Comparison of ENCODE assay signal across 8 mouse cellular contexts in the genomic region with DNA sequence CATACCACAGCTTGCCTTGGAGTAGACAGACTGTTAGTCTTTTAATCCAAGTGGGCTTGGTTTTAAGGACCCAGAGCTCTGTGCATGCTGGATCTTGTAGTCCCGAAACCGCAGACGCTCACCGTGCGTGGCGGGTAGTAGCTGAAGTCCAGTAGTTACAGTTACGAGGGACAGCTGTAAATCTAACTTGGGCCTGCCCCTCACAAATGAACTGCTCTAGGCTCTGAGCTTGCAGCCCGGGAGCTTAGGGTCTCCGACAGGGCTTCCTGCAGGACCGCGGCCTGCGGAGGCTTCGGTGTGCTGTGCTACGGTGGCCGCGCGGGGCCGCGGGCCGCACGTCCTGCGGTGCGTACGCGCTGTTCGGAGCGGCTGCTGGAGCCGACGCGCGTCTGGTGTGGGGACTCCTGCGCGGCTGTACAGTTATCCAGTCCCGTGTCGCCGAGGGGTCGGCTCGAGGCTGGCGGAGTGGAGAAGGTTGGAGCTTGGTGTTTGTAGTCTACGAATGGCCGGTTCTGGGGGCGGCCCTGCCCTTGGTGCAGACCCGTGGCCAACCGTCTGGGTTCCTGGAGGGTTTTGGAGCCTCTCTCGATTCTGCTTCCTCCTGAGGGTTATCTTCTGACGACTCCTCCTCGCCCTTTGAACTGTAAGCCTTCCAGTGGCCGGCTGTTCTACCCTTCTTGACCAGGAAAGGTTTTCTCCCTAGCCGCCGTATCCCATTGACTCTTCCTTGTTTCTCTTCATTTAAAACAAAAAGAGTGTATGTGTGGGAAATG. TPM values are rescaled to one million over a fixed set of nuclear protein-coding genes. Genes with fewer than 3 reads are reported as not detected.
DNase-seq lines count a peak whose midpoint lies in the region; ATAC-seq and TF ChIP-seq lines count a peak whose summit lies in the region.

Atg4c (plus strand) TSS at position 125 of the 773 bp plus-strand sequence.

- TF ChIP-seq CTCF in liver, postnatal 0 days (IDR thresholded peaks at IDR 0.05; ENCODE audit: low read depth), result 0 out of 2 replicates have a peak, but pooled peaks have one; percentile 1

- H3K27me3 ChIP-seq in forebrain, embryonic 15.5 days, result no peaks in the 10 kb centered on the region
- H3K27me3 ChIP-seq in liver, postnatal 0 days (ENCODE audit: insufficient read depth, low read length), result no peaks in the 10 kb centered on the region
- H3K27me3 ChIP-seq in neural tube, embryonic 13.5 days, result no peaks in the 10 kb centered on the region

- no peaks in the 10 kb centered on the region for H3K4me1 ChIP-seq in ES-E14 (ENCODE audit: control insufficient read depth in 2 of 2, insufficient read depth in 2 of 2, low read length in 2 of 2, poor library complexity in 1 of 2)
- H3K4me1 ChIP-seq in forebrain, embryonic 15.5 days, result peaks cover 19% of the 10 kb centered on the region
- no peaks in the 10 kb centered on the region for H3K4me1 ChIP-seq in liver, postnatal 0 days (ENCODE audit: insufficient read depth)
- H3K4me1 ChIP-seq in neural tube, embryonic 13.5 days (replicated peaks), result peaks cover 16% of the 10 kb centered on the region

- H3K9me3 ChIP-seq in ES-E14 (ENCODE audit: control insufficient read depth, insufficient read depth, low read depth, low read length), result no peaks in the 10 kb centered on the region
- no peaks in the 10 kb centered on the region for H3K9me3 ChIP-seq in forebrain, embryonic 15.5 days
- no peaks in the 10 kb centered on the region for H3K9me3 ChIP-seq in liver, postnatal 0 days (ENCODE audit: low read length)
- no peaks in the 10 kb centered on the region for H3K9me3 ChIP-seq in neural tube, embryonic 13.5 days

- ATAC-seq in forebrain, embryonic 15.5 days (replicated peaks), result peak; percentile 99
- peak; percentile 98 for ATAC-seq in liver, postnatal 0 days
- ATAC-seq in neural tube, embryonic 13.5 days (ENCODE audit: low read depth), result peak; percentile 98

- no peak within 1 kb of the TSS for H3K27ac ChIP-seq in ES-E14 (ENCODE audit: insufficient read depth, low read depth, low read length, poor library complexity, severe bottlenecking)
- peak within 1 kb of the TSS; percentile 96 for H3K27ac ChIP-seq in forebrain, embryonic 15.5 days (replicated peaks)
- peak within 1 kb of the TSS; percentile 76 for H3K27ac ChIP-seq in liver, postnatal 0 days (ENCODE audit: low read depth)
- peak within 1 kb of the TSS; percentile 93 for H3K27ac ChIP-seq in neural tube, embryonic 13.5 days (replicated peaks)

- H3K4me2 ChIP-seq in forebrain, embryonic 15.5 days (replicated peaks), result peak within 1 kb of the TSS; percentile 51
- H3K4me2 ChIP-seq in liver, postnatal 0 days (ENCODE audit: low read depth, low read length), result peak within 1 kb of the TSS; percentile 80
- peak within 1 kb of the TSS; percentile 59 for H3K4me2 ChIP-seq in neural tube, embryonic 13.5 days

- no peak for TF ChIP-seq EP300 in liver, postnatal 0 days (IDR thresholded peaks at IDR 0.05; ENCODE audit: low read depth)

- peak within 1 kb of the TSS; percentile 79 for H3K9ac ChIP-seq in ES-E14 (ENCODE audit: insufficient read depth, low read depth, low read length, poor library complexity, severe bottlenecking)
- H3K9ac ChIP-seq in forebrain, embryonic 15.5 days (replicated peaks), result peak within 1 kb of the TSS; percentile 84
- peak within 1 kb of the TSS; percentile 72 for H3K9ac ChIP-seq in liver, postnatal 0 days (replicated peaks)
- H3K9ac ChIP-seq in neural tube, embryonic 13.5 days, result peak within 1 kb of the TSS; percentile 72

- WGBS in forebrain, embryonic 15.5 days, result under 1% methylated on average over 50 of the region's 50 CpGs
- WGBS in liver, postnatal 0 days (ENCODE audit: insufficient replicate concordance), result under 1% methylated on average over 48 of the region's 50 CpGs
- WGBS in neural tube, embryonic 13.5 days, result 1% methylated on average over 50 of the region's 50 CpGs

- peak within 1 kb of the TSS; percentile 74 to 98 for H3K4me3 ChIP-seq in ES-E14 (ENCODE audit: insufficient read depth in 1 of 2, low read depth in 1 of 2, low read length in 2 of 2, poor library complexity in 1 of 2, severe bottlenecking in 1 of 2)
- peak within 1 kb of the TSS; percentile 80 for H3K4me3 ChIP-seq in forebrain, embryonic 15.5 days
- peak within 1 kb of the TSS; percentile 73 for H3K4me3 ChIP-seq in liver, postnatal 0 days (ENCODE audit: low read depth, low read length)
- peak within 1 kb of the TSS; percentile 60 for H3K4me3 ChIP-seq in neural tube, embryonic 13.5 days

- in situ Hi-C loops in ES-E14 (cut with MboI; ENCODE audit: low sequenced_read_pairs in 2 of 2, unreplicated experiment in 2 of 2), result loop anchor here in 1 of 2 experiments (25.0 kb wide), 1 partner anchor 482 kb away; no protein-coding TSS in a partner anchor

- intact Hi-C loops in heart, postnatal 14 days (cut with DNase I), result no loop called here

- peak; percentile 50 for DNase-seq in ES-E14 (ENCODE audit: low read depth, low spot score)
- peak; percentile 86 for DNase-seq in cerebellum, adult 11-12 months
- DNase-seq in heart, postnatal 14 days, result peak; percentile 84 to 85
- peak; percentile 85 for DNase-seq in layer of hippocampus, adult 11-12 months (ENCODE audit: low spot score)
- peak; percentile 85 for DNase-seq in liver, postnatal 0 days
- DNase-seq in telencephalon, adult 2 months (ENCODE audit: low read depth, low spot score), result peak; percentile 94

- H3K36me3 ChIP-seq in ES-E14 (ENCODE audit: control insufficient read depth, insufficient read depth, low read length, poor library complexity, severe bottlenecking), result no peaks in the 10 kb centered on the region
- no peaks in the 10 kb centered on the region for H3K36me3 ChIP-seq in forebrain, embryonic 15.5 days
- no peaks in the 10 kb centered on the region for H3K36me3 ChIP-seq in liver, postnatal 0 days (replicated peaks; ENCODE audit: insufficient read depth, low read length)
- no peaks in the 10 kb centered on the region for H3K36me3 ChIP-seq in neural tube, embryonic 13.5 days

TF ChIP-seq in ES-E14, 5 proteins besides CTCF, POLR2A, EP300 and RAD21:
- peak; percentile 90 for TF ChIP-seq HCFC1 (IDR thresholded peaks at IDR 0.05; ENCODE audit: borderline replicate concordance, insufficient read depth, low read length)
- no peak for TF ChIP-seq MAFK (IDR thresholded peaks at IDR 0.05; ENCODE audit: insufficient read depth, low read depth, low read length)
TF ChIP-seq in ES-E14: peak in this region for 1.

RNA-seq across cellular contexts. Expression of gene Atg4c, which starts in this region (rescaled TPM):
- total RNA-seq in ES-E14 (2012; rRNA removed), result 1.4 and 2.6 TPM in 2 replicates
- polyA plus RNA-seq in forebrain, embryonic 15.5 days (2015; fragmentation: Nextera tagmentation; extraction: Ambion mirVana), result 17.4 and 18.5 TPM in 2 replicates
- total RNA-seq in heart, postnatal 14 days (2021), result 1 to 10 TPM; 5.2 to 5.9 TPM
- polyA plus RNA-seq in liver, postnatal 0 days (2015; fragmentation: Nextera tagmentation; extraction: Ambion mirVana), result 5.2 and 6.0 TPM in 2 replicates
- polyA plus RNA-seq in neural tube, embryonic 13.5 days (2015; fragmentation: Nextera tagmentation; extraction: Ambion mirVana), result 17.0 and 17.7 TPM in 2 replicates
